Mouse (Mus musculus): ENCODE measurements at regions not wholly inside any gene's neighbourhood (a gene's known extent, or its start where the extent isn't known, plus 50 kb on each side); places are given as distances from the start of the nearest gene placed in this dataset.

DNA sequence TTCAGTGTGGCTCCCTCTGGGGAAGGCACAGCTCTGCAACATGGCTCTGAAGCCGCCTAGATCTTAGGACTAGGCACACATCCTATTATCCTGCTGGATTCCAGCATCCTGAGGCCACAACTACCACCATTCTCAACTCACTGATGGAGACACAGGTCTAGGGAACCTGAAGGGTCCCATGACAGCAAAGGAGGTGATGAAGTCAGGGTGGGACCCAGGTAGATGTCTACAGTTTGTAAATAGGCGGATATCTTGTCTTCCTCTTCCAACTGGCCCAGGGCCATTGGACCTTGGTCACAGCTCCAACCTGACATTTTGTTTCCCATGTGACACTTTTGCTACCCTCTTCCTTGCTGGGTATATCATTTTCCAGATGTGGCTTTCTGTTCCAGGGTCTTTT lies 106.4 kb downstream of the Vapb start:
- Histone ChIP-seq H3K4me3 (ENCODE audit: low read length) (no peak overlapping the region), H3K4me1 (ENCODE audit: insufficient read depth, low read length) (peaks cover 11% of the 10 kb centered on the region; the same call in 1 of the 2 replicates), H3K9ac (replicated peaks; ENCODE audit: low read length) (no peak overlapping the region), H3K27ac (ENCODE audit: low read length) (no peak overlapping the region), H3K36me3 (ENCODE audit: insufficient read depth, low read length) (no peaks in the 10 kb centered on the region), H3K27me3 (ENCODE audit: insufficient read depth, low read length) (no peaks in the 10 kb centered on the region), H3K9me3 (ENCODE audit: low read length) (no peaks in the 10 kb centered on the region), H3K4me2 (replicated peaks; ENCODE audit: low read depth, low read length) (no peak overlapping the region)
- WGBS = 91% methylated on average over 2 of the region's 2 CpGs
- no peak for ATAC-seq (ENCODE audit: low FRiP score, low TSS enrichment)

DNA sequence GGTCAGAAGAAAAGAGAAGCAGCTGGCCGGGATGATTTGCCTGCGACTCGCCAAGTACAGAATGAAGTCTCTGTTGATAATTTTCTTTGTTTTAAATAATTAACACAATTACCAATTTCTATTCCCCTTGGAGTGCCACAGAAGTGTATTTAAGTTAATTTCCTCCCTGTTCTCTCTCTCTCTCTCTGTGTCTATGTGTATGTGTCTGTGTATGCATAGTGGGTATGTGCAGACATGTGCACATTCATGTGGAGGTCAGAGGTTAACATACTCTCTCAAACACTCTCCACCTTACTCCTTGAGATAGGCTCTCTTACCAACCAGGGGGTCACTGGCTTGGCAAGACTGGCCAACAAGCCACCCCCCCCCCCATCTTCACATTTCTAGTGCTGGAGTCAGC lies 107.2 kb downstream of the Vapb start:
- 68% methylated on average over 3 of the region's 3 CpGs for WGBS

DNA sequence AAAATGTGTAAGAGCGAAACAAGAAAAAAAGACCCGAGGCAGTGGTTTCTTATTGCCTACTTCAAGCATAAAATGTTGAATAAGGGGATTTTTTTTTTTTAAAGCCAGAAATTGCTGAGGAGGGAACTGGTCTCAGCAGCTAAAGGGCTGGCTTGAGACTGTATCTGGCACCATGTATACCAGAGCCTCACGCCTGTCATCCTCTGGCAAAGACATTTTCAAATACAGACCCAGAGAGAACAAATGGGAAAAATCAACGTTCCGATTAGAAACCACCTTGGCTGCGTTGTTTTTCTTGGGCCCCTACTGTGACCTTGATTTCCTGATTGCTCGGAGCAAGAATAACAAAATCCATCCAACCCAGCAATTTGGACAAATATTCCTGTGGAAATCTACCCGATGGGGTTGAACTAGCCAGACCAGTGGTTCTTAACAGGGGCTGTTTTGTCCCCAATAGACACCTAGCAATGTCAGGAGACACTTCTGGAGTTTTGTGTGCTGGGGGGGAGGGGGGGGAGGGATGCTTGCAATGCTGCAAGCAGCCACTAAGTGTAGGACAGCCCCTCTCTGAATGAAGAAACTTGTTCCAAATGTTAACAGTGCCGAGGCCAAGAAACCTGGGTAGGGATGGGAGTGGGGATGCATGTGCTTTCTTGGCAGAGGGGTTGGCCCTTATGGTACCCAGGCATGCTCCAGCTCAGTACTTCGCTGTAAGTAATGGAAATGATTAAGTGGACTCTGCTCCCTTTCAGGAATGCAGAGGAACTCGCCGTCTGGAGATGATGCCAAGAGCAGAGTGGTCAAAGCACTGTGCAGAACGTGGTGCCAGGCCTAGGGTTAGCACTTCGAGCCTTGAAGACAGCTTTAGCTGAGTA lies 108.1 kb downstream of the Vapb start:
- WGBS = 48% methylated on average over 14 of the region's 14 CpGs
- no peak overlapping the region for H3K4me3 ChIP-seq (ENCODE audit: low read length)
- H3K27ac ChIP-seq (ENCODE audit: low read length) = no peak overlapping the region
- H3K36me3 ChIP-seq (ENCODE audit: insufficient read depth, low read length) = no peaks in the 10 kb centered on the region
- H3K4me2 ChIP-seq (replicated peaks; ENCODE audit: low read depth, low read length) = no peak overlapping the region
- no peak for ATAC-seq (ENCODE audit: low FRiP score, low TSS enrichment)
- no peaks in the 10 kb centered on the region for H3K27me3 ChIP-seq (ENCODE audit: insufficient read depth, low read length)
- no peak overlapping the region for H3K9ac ChIP-seq (replicated peaks; ENCODE audit: low read length)
- peaks cover 11% of the 10 kb centered on the region; the same call in 1 of the 2 replicates for H3K4me1 ChIP-seq (ENCODE audit: insufficient read depth, low read length)
- no peaks in the 10 kb centered on the region for H3K9me3 ChIP-seq (ENCODE audit: low read length)

More for the DNA sequence above, 107.2 kb downstream of the Vapb start:
- no peaks in the 10 kb centered on the region for H3K9me3 ChIP-seq (ENCODE audit: low read length)
- no peak overlapping the region for H3K4me3 ChIP-seq (ENCODE audit: low read length)
- no peak for ATAC-seq (ENCODE audit: low FRiP score, low TSS enrichment)
- H3K27me3 ChIP-seq (ENCODE audit: insufficient read depth, low read length) = no peaks in the 10 kb centered on the region
- no peaks in the 10 kb centered on the region for H3K36me3 ChIP-seq (ENCODE audit: insufficient read depth, low read length)
- peaks cover 11% of the 10 kb centered on the region; the same call in 1 of the 2 replicates for H3K4me1 ChIP-seq (ENCODE audit: insufficient read depth, low read length)
- no peak overlapping the region for H3K9ac ChIP-seq (replicated peaks; ENCODE audit: low read length)
- no peak overlapping the region for H3K27ac ChIP-seq (ENCODE audit: low read length)
- no peak overlapping the region for H3K4me2 ChIP-seq (replicated peaks; ENCODE audit: low read depth, low read length)

DNA sequence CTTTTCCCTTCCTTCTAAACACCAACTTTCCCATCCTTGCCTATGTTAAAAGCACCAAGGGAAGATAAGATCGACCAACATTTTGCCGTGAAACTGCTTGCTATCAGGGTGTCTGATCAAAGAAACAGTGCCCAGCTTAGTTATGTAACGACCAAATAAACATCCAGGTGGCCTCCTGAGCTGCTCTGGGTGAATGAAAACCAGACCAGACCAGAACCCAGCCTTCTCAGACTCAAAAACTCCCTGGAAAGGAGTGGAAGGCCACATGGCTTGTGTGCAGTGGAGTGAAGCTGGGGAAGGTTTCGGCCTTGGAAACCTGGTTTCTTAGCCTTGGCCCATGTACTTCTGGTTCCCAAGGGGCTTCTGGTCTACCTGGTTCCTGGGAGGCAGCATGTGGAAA lies 113.7 kb downstream of the Vapb start:
- H3K36me3 ChIP-seq (ENCODE audit: insufficient read depth, low read length) = no peaks in the 10 kb centered on the region
- peaks cover 19% of the 10 kb centered on the region; the same call in 1 of the 2 replicates for H3K4me1 ChIP-seq (ENCODE audit: insufficient read depth, low read length)
- no peaks in the 10 kb centered on the region for H3K9me3 ChIP-seq (ENCODE audit: low read length)
- no peak overlapping the region for H3K9ac ChIP-seq (replicated peaks; ENCODE audit: low read length)
- peak; percentile 55; the same call in 1 of the 2 replicates for ATAC-seq (ENCODE audit: low FRiP score, low TSS enrichment)
- WGBS = 54% methylated on average over 4 of the region's 4 CpGs
- H3K27ac ChIP-seq (ENCODE audit: low read length) = peak overlapping the region; percentile 50; the same call in 1 of the 2 replicates
- no peak overlapping the region for H3K4me3 ChIP-seq (ENCODE audit: low read length)
- no peak overlapping the region for H3K4me2 ChIP-seq (replicated peaks; ENCODE audit: low read depth, low read length)
- no peaks in the 10 kb centered on the region for H3K27me3 ChIP-seq (ENCODE audit: insufficient read depth, low read length)

DNA sequence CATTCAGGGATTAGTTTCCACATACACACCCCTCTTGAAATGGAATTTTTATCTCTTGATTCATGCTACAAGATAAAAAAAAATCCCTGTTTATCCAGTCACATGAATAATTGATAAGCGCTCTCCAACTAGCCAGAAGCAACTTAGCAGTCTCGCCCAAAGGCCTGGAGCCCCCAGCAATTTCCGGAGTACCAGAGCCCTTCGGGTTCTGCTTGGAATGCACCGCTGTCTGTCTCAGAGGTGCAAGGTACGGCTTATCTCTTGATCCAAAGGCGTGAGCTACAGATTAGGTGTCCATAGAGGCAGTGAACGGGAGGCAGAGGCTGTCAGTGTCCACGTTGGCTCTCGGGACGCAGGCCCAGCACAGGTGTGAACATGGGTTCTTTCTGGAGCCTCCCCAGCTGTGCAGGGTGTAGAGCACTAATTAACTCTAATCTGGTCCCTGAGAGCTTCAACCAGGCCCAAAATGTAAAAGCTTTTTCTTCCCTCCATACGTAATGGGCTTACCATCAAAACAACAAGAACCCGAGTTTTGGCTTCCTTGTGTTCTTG lies 116.9 kb downstream of the Vapb start:
- no peak for ATAC-seq (ENCODE audit: low FRiP score, low TSS enrichment)
- no peaks in the 10 kb centered on the region for H3K27me3 ChIP-seq (ENCODE audit: insufficient read depth, low read length)
- no peak overlapping the region for H3K4me3 ChIP-seq (ENCODE audit: low read length)

DNA sequence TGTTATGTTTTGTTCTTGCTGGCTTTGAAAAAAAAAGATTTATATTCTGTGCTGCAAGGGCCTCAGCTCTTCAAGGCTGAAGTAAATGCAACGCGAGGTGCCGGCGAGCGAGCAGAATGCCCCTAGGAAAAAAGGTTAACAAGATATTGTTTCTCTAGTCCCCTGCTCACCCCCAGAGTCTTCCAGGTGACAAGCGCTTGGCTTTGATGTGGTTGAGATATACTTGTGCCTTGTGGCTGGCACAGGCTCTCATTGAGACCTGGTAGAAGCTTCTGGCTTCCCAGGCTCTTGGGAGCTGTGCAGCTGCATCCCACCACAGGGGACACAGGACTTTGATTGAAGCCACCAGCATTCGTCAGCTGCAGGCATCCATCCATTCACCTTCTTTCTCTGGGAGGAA lies 117.5 kb downstream of the Vapb start:
- H3K4me2 ChIP-seq (replicated peaks; ENCODE audit: low read depth, low read length) = no peak overlapping the region
- 34% methylated on average over 7 of the region's 7 CpGs for whole genome bisulfite sequencing
- H3K4me1 ChIP-seq (ENCODE audit: insufficient read depth, low read length) = peaks cover 14% of the 10 kb centered on the region; the same call in 1 of the 2 replicates
- no peak overlapping the region for H3K27ac ChIP-seq (ENCODE audit: low read length)
- H3K27me3 ChIP-seq (ENCODE audit: insufficient read depth, low read length) = no peaks in the 10 kb centered on the region
- no peaks in the 10 kb centered on the region for H3K36me3 ChIP-seq (ENCODE audit: insufficient read depth, low read length)
- no peak for ATAC-seq (ENCODE audit: low FRiP score, low TSS enrichment)
- H3K4me3 ChIP-seq (ENCODE audit: low read length) = no peak overlapping the region
- H3K9ac ChIP-seq (replicated peaks; ENCODE audit: low read length) = no peak overlapping the region
- no peaks in the 10 kb centered on the region for H3K9me3 ChIP-seq (ENCODE audit: low read length)

More for the DNA sequence above, 116.9 kb downstream of the Vapb start:
- Histone ChIP-seq H3K4me2 (replicated peaks; ENCODE audit: low read depth, low read length) (no peak overlapping the region), H3K36me3 (ENCODE audit: insufficient read depth, low read length) (no peaks in the 10 kb centered on the region), H3K4me1 (ENCODE audit: insufficient read depth, low read length) (peaks cover 14% of the 10 kb centered on the region; the same call in 1 of the 2 replicates), H3K27ac (ENCODE audit: low read length) (no peak overlapping the region), H3K9ac (replicated peaks; ENCODE audit: low read length) (no peak overlapping the region), H3K9me3 (ENCODE audit: low read length) (no peaks in the 10 kb centered on the region)
- 58% methylated on average over 13 of the region's 13 CpGs for WGBS

DNA sequence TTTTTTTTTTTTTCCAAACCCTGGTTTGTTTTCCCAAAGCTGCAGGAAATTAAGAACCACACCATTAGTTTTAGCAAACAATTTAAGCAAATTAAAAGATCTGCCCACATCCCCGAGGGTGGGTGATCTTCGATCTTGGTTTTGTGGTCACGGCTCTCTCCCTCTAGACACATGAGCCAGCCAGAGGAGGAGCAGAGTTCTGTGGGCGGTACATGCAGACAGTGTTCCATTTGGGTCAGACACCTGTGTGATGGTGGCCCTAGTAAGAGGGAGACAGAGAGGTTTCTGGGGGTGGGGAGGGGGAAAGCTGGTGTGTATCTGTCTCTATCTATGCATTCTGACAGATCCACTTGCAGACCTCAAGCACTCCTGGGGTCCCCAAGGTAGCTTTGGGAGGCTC lies 118.0 kb downstream of the Vapb start:
- H3K4me1 ChIP-seq (ENCODE audit: insufficient read depth, low read length) = peaks cover 14% of the 10 kb centered on the region; the same call in 1 of the 2 replicates
- WGBS = 49% methylated on average over 4 of the region's 4 CpGs
- H3K9me3 ChIP-seq (ENCODE audit: low read length) = no peaks in the 10 kb centered on the region
- H3K4me2 ChIP-seq (replicated peaks; ENCODE audit: low read depth, low read length) = no peak overlapping the region
- H3K36me3 ChIP-seq (ENCODE audit: insufficient read depth, low read length) = no peaks in the 10 kb centered on the region
- no peak overlapping the region for H3K27ac ChIP-seq (ENCODE audit: low read length)
- H3K27me3 ChIP-seq (ENCODE audit: insufficient read depth, low read length) = no peaks in the 10 kb centered on the region
- ATAC-seq (ENCODE audit: low FRiP score, low TSS enrichment) = no peak
- H3K4me3 ChIP-seq (ENCODE audit: low read length) = no peak overlapping the region
- H3K9ac ChIP-seq (replicated peaks; ENCODE audit: low read length) = no peak overlapping the region

DNA sequence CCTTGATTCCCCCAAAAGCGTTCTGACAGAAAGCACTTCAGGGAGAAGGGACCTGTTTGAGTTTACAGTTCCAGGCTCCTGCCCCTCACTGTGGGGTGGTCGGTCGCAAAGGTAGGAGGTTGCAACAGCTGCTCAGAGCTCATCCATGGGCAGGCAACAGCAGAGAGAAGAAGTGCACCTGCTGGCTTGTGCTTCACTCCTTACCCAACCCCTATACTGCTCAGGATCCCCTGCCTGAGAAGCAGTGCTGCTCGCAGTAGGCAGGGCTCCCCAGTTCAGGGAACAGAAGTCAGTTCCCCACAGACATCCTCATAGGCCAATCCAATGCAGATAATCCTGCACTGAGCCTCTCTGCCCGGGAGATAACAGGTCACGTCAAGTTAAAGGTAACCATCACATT lies 119.7 kb downstream of the Vapb start:
- H3K27ac ChIP-seq (ENCODE audit: low read length) = no peak overlapping the region
- H3K9ac ChIP-seq (replicated peaks; ENCODE audit: low read length) = no peak overlapping the region
- H3K9me3 ChIP-seq (ENCODE audit: low read length) = no peaks in the 10 kb centered on the region
- H3K4me2 ChIP-seq (replicated peaks; ENCODE audit: low read depth, low read length) = no peak overlapping the region
- no peak overlapping the region for H3K4me3 ChIP-seq (ENCODE audit: low read length)
- H3K36me3 ChIP-seq (ENCODE audit: insufficient read depth, low read length) = no peaks in the 10 kb centered on the region
- H3K4me1 ChIP-seq (ENCODE audit: insufficient read depth, low read length) = peaks cover 14% of the 10 kb centered on the region; the same call in 1 of the 2 replicates
- WGBS = 88% methylated on average over 6 of the region's 6 CpGs
- ATAC-seq (ENCODE audit: low FRiP score, low TSS enrichment) = no peak
- no peaks in the 10 kb centered on the region for H3K27me3 ChIP-seq (ENCODE audit: insufficient read depth, low read length)

DNA sequence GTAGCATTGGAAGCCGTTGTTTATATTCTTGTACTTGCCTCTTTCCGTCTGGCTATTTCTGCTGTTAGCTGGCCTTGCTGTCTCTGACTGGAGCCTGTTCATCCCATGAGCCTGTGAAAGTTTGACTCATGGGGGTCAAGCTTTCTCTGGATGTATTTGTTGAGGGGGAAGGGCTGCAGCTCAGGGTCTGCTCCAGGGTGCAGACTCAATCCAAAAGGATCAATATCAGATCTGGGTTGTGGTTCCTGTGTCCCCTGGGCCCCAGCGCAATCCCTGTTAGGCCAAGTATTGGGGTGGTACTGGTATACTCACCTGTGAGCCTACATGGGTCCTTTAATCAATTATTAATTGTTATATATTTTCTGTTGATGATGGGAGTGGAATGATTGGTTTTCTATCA lies 135.7 kb downstream of the Vapb start:
- Histone ChIP-seq H3K4me1 (ENCODE audit: insufficient read depth, low read length) (no peaks in the 10 kb centered on the region), H3K9ac (replicated peaks; ENCODE audit: low read length) (no peak overlapping the region), H3K36me3 (ENCODE audit: insufficient read depth, low read length) (no peaks in the 10 kb centered on the region), H3K27ac (ENCODE audit: low read length) (no peak overlapping the region), H3K4me2 (replicated peaks; ENCODE audit: low read depth, low read length) (no peak overlapping the region), H3K4me3 (ENCODE audit: low read length) (no peak overlapping the region), H3K27me3 (ENCODE audit: insufficient read depth, low read length) (no peaks in the 10 kb centered on the region), H3K9me3 (ENCODE audit: low read length) (no peaks in the 10 kb centered on the region)
- WGBS = 85% methylated on average over 3 of the region's 3 CpGs
- ATAC-seq (ENCODE audit: low FRiP score, low TSS enrichment) = no peak
